Mouse (Mus musculus) heart, embryonic 10.5 days (tissue): Measurements from ENCODE around the gene Car8. TPM values are rescaled to one million over a fixed set of nuclear protein-coding genes. Genes with fewer than 3 reads are reported as not detected.
"Not testable (repeated sequence)": the region's sequence is repeated elsewhere in the genome, so short reads cannot be mapped to it uniquely, and the experiment has no call there.

Experiments used
- DNase-seq: peaks from one replicate; pipeline ENCODE4 v3.0.0-alpha.2; 2017; ENCODE audit warnings: low spot score
- H3K27ac ChIP-seq: fragments of 300-500 bp; sonication (generic); 2 replicates; pipeline ENCODE4 v1.5.1; 2016; ENCODE audit warnings: mild to moderate bottlenecking
- H3K27me3 ChIP-seq: fragments of 300-500 bp; sonication (generic); 2 replicates; pipeline ENCODE4 v1.6.1; 2016; ENCODE audit warnings: mild to moderate bottlenecking; ENCODE audit not compliant: poor library complexity, insufficient read depth, severe bottlenecking
- H3K36me3 ChIP-seq: fragments of 300-500 bp; sonication (generic); 2 replicates; pipeline ENCODE4 v1.6.1; 2016; ENCODE audit warnings: mild to moderate bottlenecking, moderate library complexity
- H3K4me1 ChIP-seq: fragments of 300-500 bp; sonication (generic); 2 replicates; pipeline ENCODE4 v1.6.1; 2016; ENCODE audit warnings: mild to moderate bottlenecking
- H3K4me3 ChIP-seq: fragments of 300-500 bp; sonication (generic); 2 replicates; pipeline ENCODE4 v1.5.1; 2016; ENCODE audit warnings: mild to moderate bottlenecking, moderate library complexity
- H3K9me3 ChIP-seq: fragments of 300-500 bp; sonication (generic); 2 replicates; pipeline ENCODE4 v1.6.1; 2016; ENCODE audit warnings: mild to moderate bottlenecking, moderate library complexity
- WGBS: fragments of 180-500 bp; shearing (Covaris S2); methylation state at CpG from one replicate; pipeline ENCODE4 v1.1.7; 2016; 5-methylcytosine and 5-hydroxymethylcytosine counted together
- polyA plus RNA-seq: library from polyadenylated mRNA; unstranded; fragments of >200 nt; fragmentation: Nextera tagmentation; extraction: Ambion mirVana; gene quantifications from 2 replicates; pipeline ENCODE4 v1.2.1, GENCODE M21; 2016

The Car8 gene
- polyA plus RNA-seq, 1 experiment from 2014 or later: 4.5 TPM

DNA sequence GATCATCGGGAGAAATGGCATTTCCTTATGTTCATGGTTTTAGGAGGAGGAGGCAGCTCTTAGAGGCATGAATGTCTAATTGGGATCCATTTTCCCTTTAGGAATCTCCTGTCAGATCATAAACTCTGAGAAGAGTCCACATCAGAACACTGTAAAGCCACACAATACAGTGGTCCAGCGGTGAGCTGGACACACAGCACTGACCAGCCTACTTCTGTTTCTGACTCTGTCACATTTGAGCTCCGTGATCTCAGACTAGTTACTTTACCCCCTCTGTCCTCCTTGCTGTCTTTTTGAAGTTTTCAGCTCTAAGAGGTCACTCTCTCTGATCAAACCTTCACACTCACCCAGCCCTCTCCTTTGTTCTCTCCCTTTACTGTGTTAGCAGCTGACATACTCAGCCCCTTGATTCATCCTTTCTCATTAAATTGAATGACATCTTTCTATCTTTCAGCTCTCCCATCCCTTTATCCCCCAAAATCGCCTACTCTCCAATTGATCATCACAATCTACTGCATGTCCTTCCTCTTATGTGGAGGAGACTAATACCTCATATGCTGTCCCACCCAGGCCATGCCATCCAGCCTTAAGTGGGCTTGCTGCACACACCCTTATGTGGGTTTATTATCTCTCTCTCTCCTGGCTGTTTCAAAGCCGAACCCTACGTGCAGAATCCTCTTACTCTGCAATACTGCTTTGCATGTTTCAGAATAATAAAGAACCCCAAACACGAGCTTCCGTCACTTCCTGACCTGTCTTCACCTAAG, 51.7 kb downstream of the Car8 start:
- H3K27ac ChIP-seq: no peak overlapping the region
- no peak overlapping the region for H3K4me3 ChIP-seq
- H3K27me3 ChIP-seq: no peaks in the 10 kb centered on the region
- H3K36me3 ChIP-seq: no peaks in the 10 kb centered on the region
- no peaks in the 10 kb centered on the region for H3K9me3 ChIP-seq
- 77% methylated on average over 8 of the region's 8 CpGs for WGBS
- H3K4me1 ChIP-seq: no peaks in the 10 kb centered on the region
- no peak for DNase-seq

DNA sequence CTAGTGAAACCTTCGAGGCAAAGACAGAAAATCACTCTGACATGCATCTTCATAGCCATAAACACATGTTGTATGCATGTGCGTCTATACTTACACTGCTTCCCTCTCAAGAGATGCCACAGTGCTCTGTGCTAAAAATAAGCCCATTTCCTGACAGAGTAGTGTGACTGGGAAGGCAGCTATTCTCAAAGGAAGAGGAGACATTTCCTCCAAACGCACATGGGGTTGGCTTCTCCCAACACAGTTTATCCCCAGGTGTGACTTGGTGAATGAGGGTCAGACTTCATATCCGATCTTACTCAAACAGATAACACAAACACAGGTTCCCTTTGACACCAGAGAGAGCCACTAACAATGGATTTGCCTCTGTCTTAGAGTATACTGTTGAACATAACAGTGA, 58.3 kb downstream of the Car8 start:
- H3K4me3 ChIP-seq: no peak overlapping the region
- WGBS: 63% methylated on average over 4 of the region's 4 CpGs
- H3K27me3 ChIP-seq: no peaks in the 10 kb centered on the region
- H3K9me3 ChIP-seq: no peaks in the 10 kb centered on the region
- no peaks in the 10 kb centered on the region for H3K4me1 ChIP-seq
- no peaks in the 10 kb centered on the region for H3K36me3 ChIP-seq
- no peak overlapping the region for H3K27ac ChIP-seq
- no peak for DNase-seq

DNA sequence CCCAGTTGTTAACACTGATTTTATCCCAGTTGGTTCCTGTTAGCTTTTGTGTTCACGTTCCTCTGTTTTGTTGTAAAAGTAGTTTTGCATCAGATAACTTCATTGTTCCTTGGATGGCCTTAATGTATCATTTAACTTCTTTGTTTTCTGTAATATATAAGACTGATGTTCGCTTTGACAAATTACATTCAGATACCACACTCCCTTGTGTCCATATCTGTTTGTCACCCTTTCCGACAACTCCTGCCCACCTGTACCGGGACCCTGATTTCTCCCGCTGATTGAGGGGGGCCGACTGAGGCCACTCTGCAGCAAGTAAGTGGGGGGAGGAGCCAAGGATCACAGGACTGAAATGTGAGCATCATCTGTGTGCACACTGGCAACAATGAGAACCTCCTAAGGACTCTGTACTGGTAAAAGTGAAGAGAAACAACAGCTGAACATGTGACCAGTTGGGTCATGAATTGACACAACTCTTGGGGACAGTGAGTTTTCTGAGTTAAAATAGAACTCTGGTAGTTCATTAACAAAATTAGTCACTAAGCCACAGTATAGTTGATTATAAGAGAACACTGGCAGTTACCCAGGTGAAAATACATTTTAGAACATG, 84.1 kb downstream of the Car8 start:
- H3K36me3 ChIP-seq: no peaks in the 10 kb centered on the region
- WGBS: 75% methylated on average over 6 of the region's 6 CpGs
- no peaks in the 10 kb centered on the region for H3K9me3 ChIP-seq
- no peak overlapping the region for H3K4me3 ChIP-seq
- H3K4me1 ChIP-seq: no peaks in the 10 kb centered on the region
- no peak overlapping the region for H3K27ac ChIP-seq
- no peaks in the 10 kb centered on the region for H3K27me3 ChIP-seq
- no peak for DNase-seq

DNA sequence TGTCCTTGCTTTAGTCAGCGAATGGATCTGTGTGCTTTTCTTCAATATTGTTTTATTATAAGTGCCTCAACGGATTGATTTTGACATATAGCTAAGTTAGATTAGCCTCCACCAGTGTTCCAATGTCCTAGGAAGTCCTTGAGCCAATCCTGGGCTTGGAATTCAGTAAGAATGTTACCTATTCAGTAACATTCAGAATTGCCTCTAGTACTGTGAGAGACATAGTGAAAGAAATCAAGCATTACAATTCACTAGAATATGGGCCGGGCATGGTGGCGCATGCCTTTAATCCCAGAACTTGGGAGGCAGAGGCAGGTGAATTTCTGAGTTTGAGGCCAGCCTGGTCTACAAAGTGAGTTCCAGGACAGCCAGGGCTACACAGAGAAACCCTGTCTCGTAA, 84.9 kb downstream of the Car8 start:
- not testable (repeated sequence) for H3K36me3 ChIP-seq, H3K4me1 ChIP-seq, DNase-seq, H3K9me3 ChIP-seq, H3K27me3 ChIP-seq, H3K4me3 ChIP-seq, H3K27ac ChIP-seq
- WGBS: 84% methylated on average over 5 of the region's 5 CpGs

DNA sequence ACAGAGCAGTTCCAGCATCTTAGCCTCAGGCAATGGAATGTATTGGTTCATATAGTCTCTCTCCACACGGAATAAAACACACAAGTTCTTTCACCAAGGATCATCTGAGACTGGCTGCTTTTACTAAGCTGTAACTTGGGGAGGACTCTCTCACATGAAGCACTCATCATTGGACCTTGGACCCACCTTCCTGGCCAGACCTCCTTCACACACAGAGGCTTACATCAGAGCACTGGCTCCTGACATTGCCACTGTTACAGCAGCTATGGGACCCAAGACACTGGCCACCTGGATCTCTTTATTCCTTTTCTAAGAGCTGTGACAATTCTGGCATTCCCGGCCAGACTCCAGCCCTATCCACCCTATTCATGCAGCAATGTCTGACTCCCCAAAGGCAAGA, 101.4 kb downstream of the Car8 start:
- Histone ChIP-seq H3K9me3 (no peaks in the 10 kb centered on the region), H3K27ac (no peak overlapping the region)
- 75% methylated on average over 2 of the region's 2 CpGs for WGBS

DNA sequence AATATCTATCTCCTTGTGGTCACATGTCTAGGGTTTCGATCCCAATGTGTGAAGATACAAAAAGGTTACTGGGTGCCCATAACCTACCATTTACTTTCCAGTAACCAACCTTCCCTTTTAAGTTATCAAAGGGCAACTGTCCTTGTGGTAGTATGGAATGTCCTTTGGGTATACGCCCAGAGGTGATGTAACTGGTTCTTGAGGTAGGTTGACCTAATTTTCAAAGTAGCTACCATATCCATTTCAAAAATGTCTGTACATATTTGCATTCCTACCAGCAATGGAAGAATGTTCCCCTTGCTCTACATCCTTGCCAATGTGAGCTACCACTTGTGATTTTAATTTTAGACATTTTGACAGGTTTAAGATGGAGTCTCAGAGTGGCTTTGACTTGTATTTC, 106.8 kb downstream of the Car8 start:
- H3K9me3 ChIP-seq: no peaks in the 10 kb centered on the region
- H3K36me3 ChIP-seq: no peaks in the 10 kb centered on the region
- H3K4me1 ChIP-seq: no peaks in the 10 kb centered on the region
- no peak overlapping the region for H3K4me3 ChIP-seq
- H3K27me3 ChIP-seq: no peaks in the 10 kb centered on the region
- no peak overlapping the region for H3K27ac ChIP-seq
- 89% methylated on average over 2 of the region's 2 CpGs for WGBS
- no peak for DNase-seq

More for the DNA sequence above, 101.4 kb downstream of the Car8 start:
- H3K4me3 ChIP-seq: no peak overlapping the region
- no peak for DNase-seq
- H3K36me3 ChIP-seq: no peaks in the 10 kb centered on the region
- H3K4me1 ChIP-seq: no peaks in the 10 kb centered on the region
- H3K27me3 ChIP-seq: no peaks in the 10 kb centered on the region

DNA sequence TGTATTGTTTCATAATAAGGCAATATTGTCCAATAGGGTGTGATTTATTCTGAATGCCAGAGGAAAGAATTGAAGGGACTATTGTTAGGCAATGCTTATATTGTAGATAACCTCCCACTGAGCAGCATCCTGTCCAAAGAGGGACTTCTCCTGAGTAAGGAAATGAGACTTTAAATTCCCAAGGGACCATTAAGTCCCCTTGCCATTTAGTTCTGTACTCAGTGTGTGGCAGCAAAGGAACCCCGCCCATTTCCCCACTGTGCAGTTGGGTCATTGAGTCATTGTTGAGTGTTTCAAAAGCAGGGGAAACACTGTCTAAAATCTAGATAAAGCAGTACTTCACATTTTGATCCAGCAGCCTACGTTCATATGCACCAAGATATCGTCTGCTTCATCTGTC, 125.3 kb downstream of the Car8 start:
- Histone ChIP-seq H3K27me3 (no peaks in the 10 kb centered on the region), H3K9me3 (no peaks in the 10 kb centered on the region), H3K4me1 (no peaks in the 10 kb centered on the region), H3K36me3 (no peaks in the 10 kb centered on the region), H3K27ac (no peak overlapping the region), H3K4me3 (no peak overlapping the region)
- 64% methylated on average over 3 of the region's 3 CpGs for WGBS
- DNase-seq: no peak

DNA sequence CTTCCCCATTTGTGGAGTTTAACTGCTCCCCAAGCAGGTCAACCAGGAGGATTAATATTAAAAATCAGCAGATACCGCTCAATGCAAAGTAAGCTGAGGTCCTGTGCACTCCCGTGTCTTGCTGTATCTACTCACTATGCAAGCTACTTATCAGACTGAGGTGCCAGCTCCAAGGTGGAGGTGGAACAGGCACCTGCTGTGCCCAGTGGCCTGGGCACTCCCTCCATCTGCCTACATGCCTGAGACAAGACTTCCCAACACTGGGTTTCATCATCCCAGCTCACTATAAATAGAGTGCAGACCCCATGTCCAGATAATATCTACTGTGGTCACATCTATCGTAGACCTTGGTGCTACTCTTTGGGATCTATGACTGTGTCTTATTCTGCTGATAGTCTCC, 127.0 kb downstream of the Car8 start:
- Histone ChIP-seq H3K9me3 (no peaks in the 10 kb centered on the region), H3K27ac (no peak overlapping the region), H3K36me3 (no peaks in the 10 kb centered on the region), H3K27me3 (no peaks in the 10 kb centered on the region), H3K4me1 (no peaks in the 10 kb centered on the region), H3K4me3 (no peak overlapping the region)
- WGBS: 82% methylated on average over 3 of the region's 3 CpGs
- no peak for DNase-seq

DNA sequence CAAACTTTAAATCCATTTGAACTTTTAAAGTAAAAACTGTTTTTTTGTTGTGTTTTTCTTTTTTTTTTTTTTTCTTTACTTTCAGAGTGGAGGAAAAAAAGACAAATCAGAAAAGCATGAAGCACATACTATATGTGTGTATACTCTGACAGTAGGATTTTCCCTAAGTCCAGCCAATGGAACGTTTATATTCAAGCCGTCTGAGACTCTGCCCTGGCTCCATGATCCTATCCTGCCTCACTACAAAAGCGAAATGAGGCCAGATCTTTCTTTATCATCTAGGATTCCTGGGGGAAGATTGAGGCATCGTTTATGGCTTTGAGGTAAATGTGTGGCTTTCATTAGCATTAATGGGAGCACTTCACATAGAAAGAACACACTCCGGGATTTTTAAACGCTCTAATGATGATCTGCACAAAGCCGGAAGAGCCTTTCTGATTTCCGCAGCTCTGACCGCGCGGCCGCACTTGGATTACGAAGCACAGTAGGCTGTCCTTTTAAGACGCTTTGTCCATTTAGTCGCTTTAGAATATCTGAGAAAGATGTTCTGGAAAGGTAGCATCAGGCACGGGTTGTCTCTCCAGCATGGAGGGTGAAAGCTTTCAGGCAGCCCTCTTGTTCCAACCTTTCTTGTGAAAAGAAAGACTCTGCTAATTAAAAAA, 128.8 kb downstream of the Car8 start:
- DNase-seq: no peak
- Histone ChIP-seq H3K9me3 (no peaks in the 10 kb centered on the region), H3K27ac (no peak overlapping the region), H3K36me3 (no peaks in the 10 kb centered on the region), H3K4me3 (no peak overlapping the region), H3K27me3 (no peaks in the 10 kb centered on the region), H3K4me1 (no peaks in the 10 kb centered on the region)
- 87% methylated on average over 16 of the region's 16 CpGs for WGBS

DNA sequence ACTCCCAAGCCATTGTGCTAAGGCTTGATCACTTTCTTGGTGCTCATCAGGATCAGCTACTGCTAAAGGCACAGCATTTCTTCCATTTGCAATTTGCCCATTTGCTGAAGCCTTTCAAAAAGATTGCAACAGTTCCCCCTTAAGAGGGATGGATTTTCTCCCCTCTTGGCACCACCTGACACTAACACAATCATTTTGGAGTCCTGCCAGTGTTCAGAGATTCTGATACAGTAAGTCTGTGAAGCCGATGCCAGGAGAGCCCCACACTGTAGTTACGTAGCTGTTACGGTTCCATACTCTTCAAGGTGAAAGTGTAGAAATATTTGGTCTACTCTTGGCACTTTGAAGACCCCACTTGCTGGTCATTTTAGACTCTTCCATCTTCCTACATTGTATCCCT, 137.4 kb downstream of the Car8 start:
- no peak for DNase-seq
- no peaks in the 10 kb centered on the region for H3K27me3 ChIP-seq
- 65% methylated on average over 3 of the region's 3 CpGs for WGBS
- no peaks in the 10 kb centered on the region for H3K9me3 ChIP-seq
- H3K36me3 ChIP-seq: no peaks in the 10 kb centered on the region
- H3K4me1 ChIP-seq: no peaks in the 10 kb centered on the region
- no peak overlapping the region for H3K4me3 ChIP-seq
- no peak overlapping the region for H3K27ac ChIP-seq

DNA sequence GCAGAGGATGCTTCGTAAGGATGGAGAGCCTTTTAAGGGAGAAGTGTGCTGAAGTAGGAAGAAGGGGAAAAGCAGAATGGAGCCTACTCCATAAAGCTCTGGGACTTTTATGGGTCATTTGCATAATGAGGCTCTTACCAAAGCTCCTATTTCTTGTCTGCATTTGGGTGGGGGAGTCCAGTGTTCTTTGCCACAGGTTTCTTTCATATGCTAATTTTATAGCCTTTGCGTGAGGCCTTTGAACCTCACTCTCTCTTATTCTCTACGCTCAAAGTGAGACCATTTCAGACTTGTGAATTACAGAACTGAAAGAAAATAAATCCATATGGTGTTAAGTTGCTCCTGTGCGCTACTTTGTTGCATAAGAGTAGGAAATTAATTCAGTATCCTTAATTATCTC, 140.8 kb downstream of the Car8 start:
- no peaks in the 10 kb centered on the region for H3K27me3 ChIP-seq
- H3K27ac ChIP-seq: no peak overlapping the region
- DNase-seq: no peak
- H3K9me3 ChIP-seq: no peaks in the 10 kb centered on the region
- no peak overlapping the region for H3K4me3 ChIP-seq
- H3K4me1 ChIP-seq: no peaks in the 10 kb centered on the region
- 83% methylated on average over 4 of the region's 4 CpGs for WGBS
- no peaks in the 10 kb centered on the region for H3K36me3 ChIP-seq

DNA sequence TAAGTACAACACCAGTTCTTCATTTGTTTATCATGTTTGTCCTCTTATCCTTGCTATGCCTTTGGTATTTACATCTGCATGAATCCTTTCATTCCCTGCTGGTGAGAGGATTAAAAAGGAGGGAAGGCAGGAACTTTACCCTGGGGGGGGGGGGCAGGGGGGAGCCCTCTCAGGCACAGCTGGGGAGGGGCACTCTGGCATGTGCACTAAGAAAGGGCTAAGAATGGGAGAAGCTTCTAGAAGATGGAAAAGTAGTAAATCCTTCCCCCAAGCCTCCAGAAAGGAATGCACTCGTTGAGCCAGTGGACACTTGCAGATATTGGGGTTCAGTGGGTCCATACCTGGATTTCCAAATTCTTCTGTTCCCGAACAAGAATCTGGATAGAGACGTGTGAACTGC, 141.2 kb downstream of the Car8 start:
- 71% methylated on average over 3 of the region's 3 CpGs for WGBS
- Histone ChIP-seq H3K9me3 (no peaks in the 10 kb centered on the region), H3K27ac (no peak overlapping the region), H3K4me3 (no peak overlapping the region), H3K4me1 (no peaks in the 10 kb centered on the region), H3K36me3 (no peaks in the 10 kb centered on the region), H3K27me3 (no peaks in the 10 kb centered on the region)
- no peak for DNase-seq

DNA sequence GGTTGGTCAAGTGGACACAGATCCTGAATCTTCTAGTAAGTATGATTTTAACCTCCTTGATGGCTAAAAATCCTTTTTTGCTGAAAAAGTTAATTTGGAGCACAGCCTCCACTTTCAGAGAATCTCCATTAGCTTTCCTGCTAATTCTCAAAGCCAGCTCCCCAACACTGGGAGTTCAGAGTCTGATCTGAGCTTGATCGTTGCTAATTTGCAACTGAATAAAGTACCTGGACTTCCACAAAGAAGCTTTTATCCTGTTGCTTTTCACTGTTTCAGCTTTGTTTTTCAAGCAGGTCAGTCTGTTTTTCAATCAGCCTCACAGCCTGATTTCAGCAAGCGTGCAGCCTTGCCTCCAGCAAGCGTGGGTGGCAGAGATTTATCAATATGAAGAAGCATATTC, 145.3 kb downstream of the Car8 start:
- not testable (repeated sequence) for H3K27me3 ChIP-seq, H3K36me3 ChIP-seq, H3K4me1 ChIP-seq, DNase-seq, H3K4me3 ChIP-seq, H3K9me3 ChIP-seq, H3K27ac ChIP-seq
- WGBS: 83% methylated on average over 3 of the region's 3 CpGs
